Mouse (Mus musculus) CH12.LX (cell line): ENCODE measurements around the gene Chrne.

Experiments
- CHD1 ChIP-seq: IDR thresholded peaks from 2 replicates; pipeline ENCODE4 v1.6.1; 2012; ENCODE audit warnings: low read depth, low read length, improper control_type of control experiment, inconsistent platforms
- CHD2 ChIP-seq: IDR thresholded peaks from 2 replicates; pipeline ENCODE4 v1.6.1; 2011; ENCODE audit warnings: low read length, improper control_type of control experiment
- EP300 ChIP-seq: IDR thresholded peaks from 2 replicates; pipeline ENCODE4 v1.6.1; 2011; ENCODE audit warnings: low read length, improper control_type of control experiment
- ETS1 ChIP-seq: conservative IDR thresholded peaks from 2 replicates; pipeline ENCODE4 v1.6.1; 2012; ENCODE audit warnings: low read depth, mild to moderate bottlenecking, inconsistent platforms, low read length, improper control_type of control experiment, moderate library complexity
- JUND ChIP-seq: conservative IDR thresholded peaks from 2 replicates; pipeline ENCODE4 v1.6.1; 2011; ENCODE audit warnings: low read depth, low read length, improper control_type of control experiment
- MAFK ChIP-seq: IDR thresholded peaks from 2 replicates; pipeline ENCODE4 v1.6.1; 2011; ENCODE audit warnings: low read length, improper control_type of control experiment; ENCODE audit not compliant: insufficient replicate concordance
- MAZ ChIP-seq: IDR thresholded peaks from 2 replicates; pipeline ENCODE4 v1.6.1; 2012; ENCODE audit warnings: low read depth, mild to moderate bottlenecking, inconsistent platforms, low read length, improper control_type of control experiment, moderate library complexity
- RAD21 ChIP-seq: IDR thresholded peaks from 2 replicates; pipeline ENCODE4 v1.6.1; 2011; ENCODE audit warnings: low read depth, mild to moderate bottlenecking, low read length, improper control_type of control experiment, moderate library complexity
- RCOR1 ChIP-seq: conservative IDR thresholded peaks from 2 replicates; pipeline ENCODE4 v1.6.1; 2012; ENCODE audit warnings: low read depth, mild to moderate bottlenecking, inconsistent platforms, low read length, improper control_type of control experiment
- TCF12 ChIP-seq: IDR thresholded peaks from 2 replicates; pipeline ENCODE4 v1.6.1; 2014; ENCODE audit warnings: low read depth, mild to moderate bottlenecking, inconsistent platforms, low read length, improper control_type of control experiment

GRCm38 (mm10) chr11:70668335-70668770 is 49.3 kb upstream of the Chrne start:
- TF ChIP-seq EP300: no peak
- TF ChIP-seq MAFK: no peak
- TF ChIP-seq MAZ: no peak
- no peak for TF ChIP-seq JUND
- no peak for TF ChIP-seq RCOR1
- TF ChIP-seq CHD1: no peak
- TF ChIP-seq ETS1: no peak
- no peak for TF ChIP-seq TCF12
- no peak for TF ChIP-seq CHD2
- TF ChIP-seq RAD21: no peak
